24 mouse cellular contexts compared by ENCODE assay signal in the genomic region with DNA sequence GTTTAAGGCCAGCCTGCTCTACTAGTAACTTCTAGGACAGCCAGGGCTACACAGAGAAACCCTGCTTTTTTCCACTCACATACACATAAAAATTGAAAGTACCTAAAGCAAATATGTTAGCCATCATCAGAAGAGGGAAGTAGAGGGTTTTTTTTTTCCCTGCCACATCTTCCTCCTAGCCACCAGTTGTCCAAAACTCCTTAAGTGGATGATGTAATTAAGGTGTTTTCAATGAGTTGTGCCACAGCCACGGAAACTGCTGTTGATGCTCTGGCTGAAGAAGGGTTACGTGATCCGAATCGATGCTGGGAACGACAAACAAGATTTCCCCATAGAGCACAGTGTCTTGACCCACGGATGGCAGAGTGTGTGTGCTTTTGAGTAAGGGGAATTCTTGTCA.
"Had no signal": no experiment of that assay in that cellular context is flagged by ENCODE, and none has a peak within 500 bp of the region (broad histone marks: within the 10 kb centered on the region; RNA-seq: fewer than 3 reads in every experiment).

No protein-coding gene starts in this region.

- H3K4me2 ChIP-seq: heart, embryonic 12.5 days; hindbrain, embryonic 12.5 days; hindbrain, embryonic 14.5 days; kidney, embryonic 15.5 days; limb, embryonic 13.5 days; limb, embryonic 15.5 days; liver, embryonic 12.5 days had no signal

- H3K9ac ChIP-seq: forebrain, postnatal 0 days; heart, embryonic 12.5 days; hindbrain, embryonic 12.5 days; hindbrain, embryonic 14.5 days; kidney, embryonic 15.5 days; limb, embryonic 13.5 days; limb, embryonic 15.5 days; liver, embryonic 12.5 days had no signal

- ATAC-seq: forebrain, postnatal 0 days; hindbrain, embryonic 16.5 days; inflammation-experienced regulatory T-cells, adult 6 months; liver, embryonic 12.5 days had no signal

- H3K4me3 ChIP-seq: heart, embryonic 10.5 days; heart, embryonic 12.5 days; hindbrain, embryonic 12.5 days; kidney, embryonic 15.5 days; limb, embryonic 13.5 days; limb, embryonic 15.5 days; liver, embryonic 12.5 days had no signal

- H3K9me3 ChIP-seq: heart, embryonic 10.5 days; heart, embryonic 12.5 days; hindbrain, embryonic 12.5 days; kidney, embryonic 15.5 days; limb, embryonic 13.5 days; limb, embryonic 15.5 days; liver, embryonic 12.5 days had no signal

- H3K4me1 ChIP-seq: heart, embryonic 10.5 days; heart, embryonic 12.5 days; hindbrain, embryonic 12.5 days; kidney, embryonic 15.5 days; limb, embryonic 13.5 days; limb, embryonic 15.5 days; liver, embryonic 12.5 days had no signal

- H3K36me3 ChIP-seq: heart, embryonic 10.5 days; heart, embryonic 12.5 days; hindbrain, embryonic 12.5 days; kidney, embryonic 15.5 days; limb, embryonic 13.5 days; limb, embryonic 15.5 days; liver, embryonic 12.5 days had no signal

- H3K27ac ChIP-seq: heart, embryonic 10.5 days; hindbrain, embryonic 12.5 days; hindbrain, embryonic 14.5 days; kidney, embryonic 15.5 days; kidney, postnatal 0 days; limb, embryonic 13.5 days; limb, embryonic 15.5 days; liver, embryonic 12.5 days had no signal

- H3K27me3 ChIP-seq: hindbrain, embryonic 12.5 days; kidney, embryonic 15.5 days; limb, embryonic 13.5 days; limb, embryonic 15.5 days had no signal

- DNase-seq: forebrain, postnatal 0 days; gastrocnemius, postnatal 14 days; heart, adult 18-20 months; heart, postnatal 10 days; heart, postnatal 4 days; kidney, adult 11 months; kidney, adult 2 months; kidney, adult 9 months; kidney, postnatal 14 days; kidney, postnatal 36 days; layer of hippocampus, adult 9-11 months; layer of hippocampus, postnatal 36 days; left cerebral cortex, postnatal 4 days had no signal
